Mouse (Mus musculus) ES-Bruce4 (cell line): Measurements from ENCODE around the gene Akap6.

ENCODE experiments used
- CTCF ChIP-seq: IDR thresholded peaks from one replicate; pipeline ENCODE4 v1.8.1; 2011; ENCODE audit warnings: low read depth, low read length
- EP300 ChIP-seq: IDR thresholded peaks from 2 replicates; pipeline ENCODE4 v1.6.1; 2011; ENCODE audit warnings: low read depth, low read length; ENCODE audit not compliant: insufficient read depth
- POLR2A ChIP-seq: IDR thresholded peaks from one replicate; pipeline ENCODE4 v1.8.1; 2011; ENCODE audit warnings: low read length; ENCODE audit not compliant: insufficient read depth

- TF ChIP-seq CTCF (no peak), POLR2A (no peak), EP300 (no peak)
Measured at GRCm38 (mm10) chr12:52934989-52935388, 235.8 kb downstream of the Akap6 start.
